Comparison of ENCODE assay signal across 16 mouse cellular contexts in the genomic region with DNA sequence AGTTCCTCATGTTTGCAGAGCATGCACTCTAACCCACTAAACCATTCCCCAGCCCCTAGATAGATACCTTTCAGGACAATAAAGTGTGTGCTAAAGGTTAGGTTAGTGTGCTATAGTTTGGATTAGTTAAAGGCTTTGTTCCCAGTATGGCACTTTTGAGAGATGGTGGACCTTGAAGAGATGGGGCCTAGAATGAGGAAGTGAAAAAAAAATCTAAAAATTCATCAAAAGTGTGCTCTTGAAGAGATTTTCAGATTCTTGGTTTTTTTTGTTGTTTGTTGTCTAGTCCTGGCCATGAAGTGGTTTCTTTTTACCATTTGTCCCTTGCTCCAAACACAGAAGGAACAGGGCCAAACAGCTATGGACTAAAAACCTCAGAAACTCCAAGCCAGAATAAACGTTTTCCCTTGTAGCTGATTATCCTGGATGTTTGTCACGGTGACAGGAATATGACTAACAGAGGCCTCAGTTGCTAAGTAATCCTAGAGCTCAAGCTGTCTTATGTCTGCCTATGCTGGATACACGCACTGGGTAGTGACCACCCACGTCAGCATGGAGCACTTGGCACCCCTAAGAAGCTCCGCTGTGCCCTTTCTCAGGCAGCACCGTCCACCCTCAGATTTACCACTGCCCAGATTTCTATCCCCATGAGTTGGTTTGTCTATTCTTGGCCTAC. TPM values are rescaled to one million over a fixed set of nuclear protein-coding genes. Genes with fewer than 3 reads are reported as not detected.
DNase-seq lines count a peak whose midpoint lies in the region; ATAC-seq and TF ChIP-seq lines count a peak whose summit lies in the region.
"Had no signal": no experiment of that assay in that cellular context is flagged by ENCODE, and none has a peak within 500 bp of the region (broad histone marks: within the 10 kb centered on the region; RNA-seq: fewer than 3 reads in every experiment).

No protein-coding gene starts in this region.

- H3K27me3 ChIP-seq in heart, embryonic 16.5 days (ENCODE audit: control insufficient read depth, insufficient read depth, low read length), result no peaks in the 10 kb centered on the region
- no peaks in the 10 kb centered on the region for H3K27me3 ChIP-seq in lung, embryonic 16.5 days (ENCODE audit: control insufficient read depth, insufficient read depth, low read depth, low read length)
- H3K27me3 ChIP-seq in myocyte (ENCODE audit: control insufficient read depth, insufficient read depth, insufficient read length), result no peaks in the 10 kb centered on the region
- H3K27me3 ChIP-seq: forebrain, embryonic 12.5 days; liver, embryonic 15.5 days had no signal

- H3K36me3 ChIP-seq in heart, embryonic 16.5 days (ENCODE audit: control insufficient read depth, insufficient read depth), result no peaks in the 10 kb centered on the region
- no peaks in the 10 kb centered on the region for H3K36me3 ChIP-seq in lung, embryonic 16.5 days (ENCODE audit: control insufficient read depth, insufficient read depth, low read length)
- H3K36me3 ChIP-seq in myocyte (ENCODE audit: control insufficient read depth, insufficient read depth), result no peaks in the 10 kb centered on the region
- H3K36me3 ChIP-seq: forebrain, embryonic 12.5 days; limb, embryonic 10.5 days had no signal

- no peaks in the 10 kb centered on the region for H3K9me3 ChIP-seq in heart, embryonic 16.5 days (replicated peaks; ENCODE audit: control insufficient read depth, low read length)
- no peaks in the 10 kb centered on the region for H3K9me3 ChIP-seq in lung, embryonic 16.5 days (ENCODE audit: control insufficient read depth, low read length)
- H3K9me3 ChIP-seq: forebrain, embryonic 12.5 days; limb, embryonic 10.5 days; liver, embryonic 15.5 days had no signal

- H3K27ac ChIP-seq in heart, embryonic 16.5 days (ENCODE audit: low read length), result peak overlapping the region; percentile 19; the same call in 1 of the 2 replicates
- peak overlapping the region; percentile 15; the same call in 1 of the 2 replicates for H3K27ac ChIP-seq in lung, embryonic 16.5 days (ENCODE audit: low read length)
- H3K27ac ChIP-seq: forebrain, embryonic 12.5 days; limb, embryonic 10.5 days; liver, embryonic 15.5 days had no signal

- peaks cover 31% of the 10 kb centered on the region for H3K4me1 ChIP-seq in heart, embryonic 16.5 days (ENCODE audit: control insufficient read depth, insufficient read depth, low read length)
- H3K4me1 ChIP-seq in lung, embryonic 16.5 days (replicated peaks; ENCODE audit: control insufficient read depth, insufficient read depth, low read length), result peaks cover 17% of the 10 kb centered on the region
- peaks cover 25% of the 10 kb centered on the region for H3K4me1 ChIP-seq in lung, adult 2 months (ENCODE audit: control insufficient read depth, insufficient read depth, low read length)

- H3K79me2 ChIP-seq in myocyte (ENCODE audit: control insufficient read depth, insufficient read depth), result peaks cover 87% of the 10 kb centered on the region

- no peak for TF ChIP-seq POLR2A in lung, adult 2 months (IDR thresholded peaks at IDR 0.05; ENCODE audit: borderline replicate concordance, extremely low read depth, low read depth, low read length)
- TF ChIP-seq POLR2A in myocyte (IDR thresholded peaks at IDR 0.05; ENCODE audit: insufficient read length, low read depth), result no peak

- no peak overlapping the region for H3K4me2 ChIP-seq in heart, embryonic 16.5 days (ENCODE audit: low read depth, low read length)
- H3K4me2 ChIP-seq in lung, embryonic 16.5 days (ENCODE audit: low read depth, low read length), result no peak overlapping the region
- peak overlapping the region; percentile 39 for H3K4me2 ChIP-seq in myocyte (ENCODE audit: low read depth)
- H3K4me2 ChIP-seq: forebrain, embryonic 12.5 days; liver, embryonic 15.5 days had no signal

- 74% methylated on average over 6 of the region's 6 CpGs for WGBS in heart, embryonic 16.5 days
- 67% methylated on average over 6 of the region's 6 CpGs for WGBS in lung, embryonic 16.5 days
- 46% methylated on average over 6 of the region's 6 CpGs for WGBS in lung, adult 2 months

- no peak overlapping the region for H3K9ac ChIP-seq in heart, embryonic 16.5 days (ENCODE audit: low read length)
- no peak overlapping the region for H3K9ac ChIP-seq in lung, embryonic 16.5 days (ENCODE audit: low read length)
- H3K9ac ChIP-seq: forebrain, embryonic 12.5 days; liver, embryonic 15.5 days had no signal

- no peak for TF ChIP-seq CTCF in lung, adult 2 months (IDR thresholded peaks at IDR 0.05; ENCODE audit: insufficient read depth, low read length)

- H3ac ChIP-seq in myocyte (ENCODE audit: control insufficient read depth, insufficient read length), result no peak overlapping the region

- no peak for DNase-seq in heart, postnatal 4 days
- no peak for DNase-seq in lung, adult 2 months
- DNase-seq in NIH3T3 (ENCODE audit: low read depth), result peak; percentile 57
- no peak for DNase-seq in thymus, adult 18-20 months
- DNase-seq: cerebellum, adult 8-10 months; embryo, embryonic 11 days; gastrocnemius, postnatal 10 days; heart, postnatal 14 days; kidney, postnatal 36 days had no signal

- no peak for ATAC-seq in heart, embryonic 16.5 days (replicated peaks; ENCODE audit: extremely low read depth, insufficient read depth, low FRiP score)
- ATAC-seq in lung, embryonic 16.5 days (ENCODE audit: low read depth), result peak; percentile 27; the same call in 1 of the 2 replicates
- ATAC-seq: intestine, embryonic 16.5 days had no signal

- no peak overlapping the region for H3K4me3 ChIP-seq in heart, embryonic 16.5 days (ENCODE audit: low read length)
- no peak overlapping the region for H3K4me3 ChIP-seq in lung, embryonic 16.5 days (ENCODE audit: low read length)
- H3K4me3 ChIP-seq in lung, adult 2 months (replicated peaks; ENCODE audit: extremely low read depth, low read depth, low read length), result no peak overlapping the region
- H3K4me3 ChIP-seq in myocyte, result no peak overlapping the region
- H3K4me3 ChIP-seq: forebrain, embryonic 12.5 days; limb, embryonic 10.5 days; liver, embryonic 15.5 days had no signal

TF ChIP-seq in myocyte, 11 proteins besides CTCF, POLR2A, EP300 and RAD21:
- TF ChIP-seq MAX (IDR thresholded peaks at IDR 0.05; ENCODE audit: low read depth) (no peak), REST (IDR thresholded peaks at IDR 0.05; ENCODE audit: insufficient read depth, insufficient read length) (no peak), POLR2AphosphoS2 (IDR thresholded peaks at IDR 0.05; ENCODE audit: insufficient read length, low read depth) (no peak), CEBPB (IDR thresholded peaks at IDR 0.05; ENCODE audit: insufficient read depth, poor library complexity, severe bottlenecking) (no peak), TCF12 (IDR thresholded peaks at IDR 0.05; ENCODE audit: insufficient read depth, poor library complexity, severe bottlenecking) (no peak), TCF3 (IDR thresholded peaks at IDR 0.05; ENCODE audit: insufficient read length, low read depth) (no peak)

RNA-seq across cellular contexts. Expression of a gene that starts 48.6 kb away (rescaled TPM):
- polyA plus RNA-seq in heart, embryonic 16.5 days (2015; fragmentation: Nextera tagmentation; extraction: Ambion mirVana), result 59.2 and 59.4 TPM in 2 replicates
- total RNA-seq in heart, postnatal 4 days (2021), result 100 to 1,000 TPM in 1 of 2 experiments, 10 to 100 TPM in 1; 95.3 to 102 TPM
- 61.5 and 65.7 TPM in 2 replicates for polyA plus RNA-seq in lung, embryonic 16.5 days (2015; fragmentation: Nextera tagmentation; extraction: Ambion mirVana)
- polyA plus RNA-seq in lung, adult 2 months (2012; rRNA removed), result 123 and 152 TPM in 2 replicates
- polyA plus RNA-seq in myocyte (2012; fragmentation: generic; extraction: Trizol), result 18.5 TPM
